Mouse (Mus musculus) liver, adult 2 months (tissue): Measurements from ENCODE around the gene Robo2. TPM values are rescaled to one million over a fixed set of nuclear protein-coding genes. Genes with fewer than 3 reads are reported as not detected.

ENCODE experiments used
- DNase-seq: peaks from one replicate; pipeline ENCODE4 v3.0.0-alpha.2; 2011; ENCODE audit warnings: low read depth, low spot score; ENCODE audit errors: extremely low read depth
- H3K27ac ChIP-seq: fragments of 200-500 bp; replicated peaks from 2 replicates; pipeline ENCODE4 v1.5.1; 2012; ENCODE audit warnings: low read depth, mild to moderate bottlenecking, control low read depth, inconsistent platforms, low read length; ENCODE audit not compliant: insufficient read depth
- H3K27me3 ChIP-seq: fragments of 200-500 bp; 2 replicates; pipeline ENCODE4 v1.6.1; 2012; ENCODE audit warnings: mild to moderate bottlenecking, moderate library complexity, low read length, inconsistent platforms; ENCODE audit not compliant: control insufficient read depth, insufficient read depth
- H3K36me3 ChIP-seq: fragments of 200-500 bp; 2 replicates; pipeline ENCODE4 v1.6.1; 2012; ENCODE audit warnings: low read length, inconsistent platforms; ENCODE audit not compliant: control insufficient read depth, insufficient read depth
- H3K4me1 ChIP-seq: fragments of 200-500 bp; 2 replicates; pipeline ENCODE4 v1.6.1; 2011; ENCODE audit warnings: low read length; ENCODE audit not compliant: control insufficient read depth, insufficient read depth
- H3K4me3 ChIP-seq: fragments of 200-500 bp; 2 replicates; pipeline ENCODE4 v1.5.1; 2011; ENCODE audit warnings: low read depth, mild to moderate bottlenecking, control low read depth, low read length, moderate library complexity; ENCODE audit not compliant: insufficient read depth
- H3K79me2 ChIP-seq: fragments of 200-500 bp; 2 replicates; pipeline ENCODE4 v1.6.1; 2012; ENCODE audit warnings: inconsistent platforms, mild to moderate bottlenecking, low read length, moderate library complexity; ENCODE audit not compliant: control insufficient read depth, insufficient read depth
- H3K9ac ChIP-seq: fragments of 200-500 bp; 2 replicates; pipeline ENCODE4 v1.6.1; 2012; ENCODE audit warnings: low read depth, mild to moderate bottlenecking, control low read depth, inconsistent platforms, low read length
- CTCF ChIP-seq: fragments of 200-500 bp; IDR thresholded peaks from 2 replicates; pipeline ENCODE4 v1.5.1; 2011; ENCODE audit warnings: low read depth, low read length, control low read depth
- POLR2A ChIP-seq: fragments of 200-500 bp; IDR thresholded peaks from 2 replicates; pipeline ENCODE4 v1.6.1; 2011; ENCODE audit warnings: low read length, control low read depth; ENCODE audit not compliant: insufficient read depth; ENCODE audit errors: extremely low read depth
- WGBS: fragments of 180-500 bp; shearing (Covaris S2); methylation state at CpG from one replicate; pipeline ENCODE4 v1.1.7; 2018; 5-methylcytosine and 5-hydroxymethylcytosine counted together
- polyA plus RNA-seq: library from polyadenylated mRNA; depleted of rRNA; stranded (reverse); fragments of >200 nt; gene quantifications from 2 replicates; pipeline ENCODE4 v1.2.3, GENCODE M21; 2012
- total RNA-seq: library from RNA; depleted of rRNA; stranded (reverse); fragments of >200 nt; gene quantifications from 2 replicates; pipeline ENCODE4 v1.2.3, GENCODE M21; 2014

Robo2 gene
- total and polyA plus RNA-seq, 2 experiments, result 1.2 to 2.8 TPM

GRCm38 (mm10) chr16:74427071-74427470 lies 15.4 kb upstream of the Robo2 start:
- TF ChIP-seq CTCF, result no peak
- no peak for TF ChIP-seq POLR2A
- Histone ChIP-seq H3K9ac (no peak overlapping the region), H3K36me3 (no peaks in the 10 kb centered on the region), H3K4me3 (no peak overlapping the region), H3K27ac (no peak overlapping the region), H3K79me2 (no peaks in the 10 kb centered on the region), H3K27me3 (no peaks in the 10 kb centered on the region; the same call in 1 of the 2 replicates), H3K4me1 (no peaks in the 10 kb centered on the region)
- WGBS, result 78% methylated on average over 2 of the region's 2 CpGs
- no peak for DNase-seq

DNA sequence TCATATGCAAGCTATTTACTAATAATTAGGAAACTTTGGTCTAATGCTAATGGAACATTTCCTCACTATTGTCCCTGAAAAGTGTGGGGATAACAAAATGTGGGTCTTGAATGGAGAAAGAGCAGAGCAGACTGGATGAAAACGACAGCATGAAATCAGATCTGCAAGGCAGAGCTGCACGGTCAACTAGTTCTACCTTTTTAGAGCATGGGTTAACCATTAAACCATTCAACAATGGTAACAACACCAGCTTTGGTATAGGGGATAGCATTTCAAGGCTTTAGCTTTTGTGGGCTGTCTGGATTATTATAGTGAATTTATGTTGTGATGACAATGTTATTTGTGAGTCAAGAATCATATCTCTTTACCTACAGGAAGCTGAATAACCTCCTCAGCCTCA lies 8.7 kb upstream of the Robo2 start:
- no peaks in the 10 kb centered on the region; the same call in 1 of the 2 replicates for H3K27me3 ChIP-seq
- no peaks in the 10 kb centered on the region for H3K79me2 ChIP-seq
- no peaks in the 10 kb centered on the region for H3K36me3 ChIP-seq
- no peak for TF ChIP-seq POLR2A
- no peak for TF ChIP-seq CTCF
- H3K27ac ChIP-seq, result no peak overlapping the region
- H3K9ac ChIP-seq, result no peak overlapping the region
- no peaks in the 10 kb centered on the region for H3K4me1 ChIP-seq
- no peak overlapping the region for H3K4me3 ChIP-seq
- no peak for DNase-seq
- WGBS, result 22% methylated on average over 2 of the region's 2 CpGs

DNA sequence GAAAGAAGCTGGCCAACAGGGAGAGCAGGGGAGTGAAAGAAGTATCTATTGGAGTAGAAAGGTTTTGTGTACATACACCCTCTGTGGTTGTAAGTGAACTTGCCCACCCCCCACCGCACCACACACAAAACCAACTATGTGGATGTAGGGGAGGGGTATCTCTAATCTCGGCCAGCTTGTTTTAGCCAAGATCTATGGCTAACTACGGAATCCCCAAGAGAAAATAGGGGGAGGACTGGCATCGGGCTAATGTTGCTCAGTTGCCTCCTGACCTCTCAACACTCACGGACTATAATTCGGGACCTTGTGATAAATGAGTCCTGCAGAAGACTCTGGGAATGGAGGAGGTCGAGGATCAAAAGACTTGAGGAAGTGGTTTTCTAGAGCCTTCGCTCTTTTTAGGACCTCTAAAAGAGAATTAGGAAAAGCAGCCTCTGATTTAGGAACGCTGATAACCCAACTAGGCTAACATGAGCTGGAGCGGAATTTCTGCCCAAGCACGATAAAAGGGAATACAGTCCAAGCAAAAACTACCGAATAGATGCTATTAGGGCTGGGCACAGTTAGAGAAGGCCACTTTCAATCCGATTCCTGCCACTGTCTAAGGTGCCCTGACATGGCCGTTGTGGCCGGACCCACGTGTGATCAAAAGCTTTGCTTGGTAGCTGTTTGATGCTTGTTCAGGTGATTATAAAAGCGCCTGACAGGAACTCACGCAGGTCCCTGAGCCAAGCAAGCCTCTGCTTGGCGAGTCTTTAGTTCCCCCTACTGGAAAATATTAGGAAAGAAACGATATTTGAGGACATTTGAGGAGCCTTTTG lies 1.1 kb upstream of the Robo2 start:
- Histone ChIP-seq H3K4me3 (no peak overlapping the region), H3K36me3 (no peaks in the 10 kb centered on the region), H3K79me2 (no peaks in the 10 kb centered on the region), H3K27ac (no peak overlapping the region), H3K4me1 (no peaks in the 10 kb centered on the region), H3K27me3 (peaks cover 10% of the 10 kb centered on the region; the same call in 1 of the 2 replicates), H3K9ac (no peak overlapping the region)
- under 1% methylated on average over 20 of the region's 20 CpGs for WGBS
- TF ChIP-seq POLR2A (no peak), CTCF (no peak)
- DNase-seq, result peak; percentile 6

GRCm38 (mm10) chr16:74411021-74411420 lies 604 bp downstream of the Robo2 start:
- no peaks in the 10 kb centered on the region for H3K36me3 ChIP-seq
- no peaks in the 10 kb centered on the region for H3K4me1 ChIP-seq
- DNase-seq, result no peak
- no peak overlapping the region for H3K9ac ChIP-seq
- H3K27ac ChIP-seq, result no peak overlapping the region
- no peaks in the 10 kb centered on the region for H3K79me2 ChIP-seq
- TF ChIP-seq CTCF (no peak), POLR2A (no peak)
- H3K4me3 ChIP-seq, result peak overlapping the region; percentile 57
- peaks cover 10% of the 10 kb centered on the region; the same call in 1 of the 2 replicates for H3K27me3 ChIP-seq
- WGBS, result 2% methylated on average over 16 of the region's 16 CpGs

GRCm38 (mm10) chr16:74410125-74410524 lies 1.5 kb downstream of the Robo2 start:
- TF ChIP-seq CTCF (no peak), POLR2A (no peak)
- Histone ChIP-seq H3K4me3 (no peak overlapping the region; the same call in 1 of the 2 replicates), H3K79me2 (no peaks in the 10 kb centered on the region), H3K27me3 (peaks cover 10% of the 10 kb centered on the region; the same call in 1 of the 2 replicates), H3K36me3 (no peaks in the 10 kb centered on the region), H3K4me1 (no peaks in the 10 kb centered on the region), H3K27ac (no peak overlapping the region), H3K9ac (no peak overlapping the region)
- no peak for DNase-seq
- WGBS, result 14% methylated on average over 6 of the region's 6 CpGs

DNA sequence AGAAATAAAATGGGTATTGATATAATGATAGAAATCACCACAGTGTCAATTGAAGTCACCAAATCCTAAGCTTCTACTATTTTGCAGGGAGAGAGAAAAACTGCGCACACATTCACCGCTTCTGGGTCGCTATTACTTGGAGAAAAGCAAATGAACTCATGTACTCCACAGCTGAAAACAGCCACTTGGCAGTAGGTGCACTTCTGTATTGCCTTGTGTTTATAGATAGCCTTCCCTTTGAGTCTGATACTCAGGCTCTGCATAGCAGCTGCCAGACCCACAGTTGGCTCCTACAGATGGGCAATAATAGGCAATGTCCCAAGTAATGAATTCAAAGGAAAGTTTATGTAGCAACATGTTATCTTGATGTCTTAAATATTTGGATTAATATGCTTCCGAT lies 2.1 kb downstream of the Robo2 start:
- no peak overlapping the region for H3K9ac ChIP-seq
- H3K79me2 ChIP-seq, result no peaks in the 10 kb centered on the region
- no peak overlapping the region for H3K27ac ChIP-seq
- H3K4me3 ChIP-seq, result peak overlapping the region; percentile 38; the same call in 1 of the 2 replicates
- no peak for DNase-seq
- TF ChIP-seq CTCF, result no peak
- no peaks in the 10 kb centered on the region for H3K4me1 ChIP-seq
- H3K36me3 ChIP-seq, result no peaks in the 10 kb centered on the region
- H3K27me3 ChIP-seq, result peaks cover 10% of the 10 kb centered on the region; the same call in 1 of the 2 replicates
- WGBS, result 56% methylated on average over 4 of the region's 4 CpGs
